Mouse (Mus musculus) spleen, adult 2 months (tissue): ENCODE measurements around the gene Pkhd1. TPM values are rescaled to one million over a fixed set of nuclear protein-coding genes. Genes with fewer than 3 reads are reported as not detected.

Experiments
- DNase-seq, 2 experiments: peaks; one replicate each; pipeline versions ENCODE4 v3.0.0 to v3.0.0-alpha.2; 2012 to 2021; ENCODE audit warnings: low spot score in 2 of 2, low read depth in 1 of 2
- H3K27ac ChIP-seq: fragments of 200-500 bp; 2 replicates; pipeline ENCODE4 v1.5.1; 2012; ENCODE audit warnings: low read length, inconsistent platforms; ENCODE audit not compliant: insufficient read depth
- H3K27me3 ChIP-seq: fragments of 200-500 bp; 2 replicates; pipeline ENCODE4 v1.6.1; 2012; ENCODE audit warnings: mild to moderate bottlenecking, moderate library complexity, low read length, inconsistent platforms; ENCODE audit not compliant: control insufficient read depth, insufficient read depth
- H3K36me3 ChIP-seq: fragments of 200-500 bp; 2 replicates; pipeline ENCODE4 v1.6.1; 2012; ENCODE audit warnings: mild to moderate bottlenecking, low read length, inconsistent platforms; ENCODE audit not compliant: control insufficient read depth, insufficient read depth
- H3K4me1 ChIP-seq: fragments of 200-500 bp; 2 replicates; pipeline ENCODE4 v1.6.1; 2011; ENCODE audit warnings: inconsistent platforms; ENCODE audit not compliant: control insufficient read depth, insufficient read depth, insufficient read length
- H3K4me3 ChIP-seq: fragments of 200-500 bp; 2 replicates; pipeline ENCODE4 v1.5.1; 2011; ENCODE audit warnings: mild to moderate bottlenecking, inconsistent platforms; ENCODE audit not compliant: insufficient read depth, insufficient read length; ENCODE audit errors: extremely low read depth
- CTCF ChIP-seq: fragments of 200-500 bp; IDR thresholded peaks from 2 replicates; pipeline ENCODE4 v1.5.1; 2011; ENCODE audit warnings: mild to moderate bottlenecking, inconsistent platforms; ENCODE audit not compliant: insufficient read depth, insufficient read length, insufficient replicate concordance; ENCODE audit errors: extremely low read depth
- POLR2A ChIP-seq: fragments of 200-500 bp; IDR thresholded peaks from 2 replicates; pipeline ENCODE4 v1.6.1; 2011; ENCODE audit warnings: low read depth, low read length, inconsistent platforms
- WGBS: fragments of 180-500 bp; shearing (Covaris S2); methylation state at CpG from one replicate; pipeline ENCODE4 v1.1.7; 2018; 5-methylcytosine and 5-hydroxymethylcytosine counted together
- polyA plus RNA-seq: library from polyadenylated mRNA; depleted of rRNA; stranded (reverse); fragments of >200 nt; gene quantifications from 2 replicates; pipeline ENCODE4 v1.2.3, GENCODE M21; 2012; rRNA removed

Gene Pkhd1
- polyA plus RNA-seq: 0.04 and 0.05 TPM in 2 replicates

DNA sequence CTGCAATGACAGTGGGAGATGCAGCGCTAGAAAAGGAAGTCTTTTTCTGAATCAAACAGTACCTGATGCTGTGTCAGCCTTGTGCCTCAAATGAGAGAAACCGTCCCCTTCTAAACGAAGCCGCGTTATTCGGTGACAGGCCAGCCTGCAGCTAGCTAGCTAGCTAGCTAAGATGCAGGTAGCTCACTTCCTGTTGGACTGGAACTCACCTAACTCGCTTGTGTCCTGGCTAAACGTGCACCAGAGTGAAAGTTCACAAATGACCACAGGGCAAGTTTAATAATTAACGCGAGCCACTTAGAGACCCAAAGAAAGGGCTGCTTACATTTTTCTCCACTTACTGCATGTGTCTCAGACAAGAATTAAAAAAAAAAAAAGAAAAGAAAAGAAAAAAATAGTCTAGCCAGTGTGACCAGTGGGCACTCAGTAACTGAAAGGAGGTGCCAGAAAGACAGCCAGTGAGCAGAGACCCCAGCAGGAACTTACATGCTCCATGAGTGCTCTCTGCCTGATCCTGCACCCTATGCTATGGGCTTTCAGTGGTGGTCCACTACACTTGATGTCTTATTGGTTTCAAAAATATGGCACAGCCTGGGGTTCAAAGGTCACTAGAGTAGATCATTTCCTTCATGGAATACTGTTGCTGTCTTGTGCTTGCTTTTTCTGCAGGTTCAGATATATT lies at the start of gene Pkhd1:
Pkhd1 (minus strand) TSS at position 216 of the 682 bp plus-strand sequence.
- no peaks in the 10 kb centered on the region for H3K4me1 ChIP-seq
- no peak for TF ChIP-seq POLR2A
- TF ChIP-seq CTCF: no peak
- no peaks in the 10 kb centered on the region for H3K27me3 ChIP-seq
- H3K4me3 ChIP-seq: no peak within 1 kb of the TSS
- no peaks in the 10 kb centered on the region for H3K36me3 ChIP-seq
- 69% methylated on average over 10 of the region's 10 CpGs for WGBS
- no peak for DNase-seq
- no peak within 1 kb of the TSS for H3K27ac ChIP-seq

DNA sequence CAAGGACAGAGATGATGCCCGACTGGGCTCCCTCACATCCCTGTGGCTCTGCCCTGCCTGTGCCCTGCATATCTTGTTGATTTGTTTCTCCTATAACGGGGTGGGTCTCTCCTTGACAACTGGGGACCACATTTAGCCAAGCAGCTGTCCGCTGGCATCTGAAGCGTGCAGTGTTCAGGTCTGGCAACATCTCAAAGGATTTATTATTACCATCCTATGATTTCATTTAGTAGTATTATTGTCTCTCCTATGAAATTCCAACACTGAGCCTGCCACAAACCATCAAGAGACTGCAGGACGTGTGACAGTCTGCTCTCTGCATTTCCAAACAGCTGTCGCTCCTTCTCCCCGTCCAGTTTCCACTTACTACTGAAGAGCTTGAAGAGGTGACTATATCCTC lies 49.7 kb upstream of the Pkhd1 start:
- H3K27me3 ChIP-seq: no peaks in the 10 kb centered on the region

DNA sequence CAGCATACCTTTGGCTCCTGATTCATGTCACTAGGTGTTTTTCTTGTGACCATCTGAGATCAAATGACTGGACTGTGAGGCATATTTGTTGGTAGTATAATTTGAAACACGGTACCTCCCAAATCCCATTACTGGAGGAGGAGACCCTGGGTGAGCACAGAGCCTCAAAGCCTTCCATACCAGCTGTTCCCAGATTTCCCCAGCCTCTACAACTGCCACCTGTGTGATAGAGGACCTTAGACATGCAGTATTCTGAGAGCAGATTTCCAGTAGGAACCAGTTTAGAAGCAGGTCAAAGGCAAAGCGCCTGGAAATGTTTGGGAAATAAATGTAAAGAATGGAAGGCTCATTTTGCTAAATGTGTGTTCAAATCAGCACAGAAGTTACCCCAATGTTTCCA lies 48.4 kb upstream of the Pkhd1 start:
- Histone ChIP-seq H3K27ac (no peak overlapping the region), H3K4me3 (no peak overlapping the region), H3K4me1 (no peaks in the 10 kb centered on the region), H3K36me3 (no peaks in the 10 kb centered on the region), H3K27me3 (no peaks in the 10 kb centered on the region)
- WGBS: 86% methylated on average over 2 of the region's 2 CpGs
- DNase-seq: no peak
- TF ChIP-seq CTCF: no peak
- TF ChIP-seq POLR2A: no peak

More for the DNA sequence above, 49.7 kb upstream of the Pkhd1 start:
- Histone ChIP-seq H3K4me3 (no peak overlapping the region), H3K4me1 (no peaks in the 10 kb centered on the region), H3K36me3 (no peaks in the 10 kb centered on the region), H3K27ac (no peak overlapping the region)
- WGBS: 78% methylated on average over 7 of the region's 7 CpGs
- TF ChIP-seq POLR2A (no peak), CTCF (no peak)
- no peak for DNase-seq

DNA sequence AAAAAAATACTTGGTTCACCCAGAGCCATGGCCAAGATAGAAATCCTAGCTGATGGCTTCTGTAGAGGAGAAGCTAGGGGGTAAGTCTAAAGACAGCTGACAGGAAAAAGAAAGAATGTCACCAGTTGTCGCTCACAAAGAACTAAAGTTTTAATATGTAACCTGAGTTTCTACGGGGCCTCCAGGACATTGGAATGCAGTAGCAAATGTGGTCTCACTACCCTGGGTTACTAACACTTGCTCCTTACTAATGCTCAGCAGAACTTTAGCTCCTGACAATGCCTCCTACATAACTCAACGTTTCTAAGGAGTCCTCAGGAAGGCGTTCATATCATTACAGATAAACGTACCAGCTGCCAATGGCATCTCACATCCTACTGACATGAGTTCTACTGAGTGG lies 37.2 kb upstream of the Pkhd1 start:
- TF ChIP-seq POLR2A (no peak), CTCF (no peak)
- H3K27ac ChIP-seq: no peak overlapping the region
- no peaks in the 10 kb centered on the region for H3K27me3 ChIP-seq
- no peaks in the 10 kb centered on the region for H3K4me1 ChIP-seq
- WGBS: 84% methylated on average over 5 of the region's 5 CpGs
- H3K36me3 ChIP-seq: no peaks in the 10 kb centered on the region
- DNase-seq: no peak
- no peak overlapping the region; the same call in 1 of the 2 replicates for H3K4me3 ChIP-seq

DNA sequence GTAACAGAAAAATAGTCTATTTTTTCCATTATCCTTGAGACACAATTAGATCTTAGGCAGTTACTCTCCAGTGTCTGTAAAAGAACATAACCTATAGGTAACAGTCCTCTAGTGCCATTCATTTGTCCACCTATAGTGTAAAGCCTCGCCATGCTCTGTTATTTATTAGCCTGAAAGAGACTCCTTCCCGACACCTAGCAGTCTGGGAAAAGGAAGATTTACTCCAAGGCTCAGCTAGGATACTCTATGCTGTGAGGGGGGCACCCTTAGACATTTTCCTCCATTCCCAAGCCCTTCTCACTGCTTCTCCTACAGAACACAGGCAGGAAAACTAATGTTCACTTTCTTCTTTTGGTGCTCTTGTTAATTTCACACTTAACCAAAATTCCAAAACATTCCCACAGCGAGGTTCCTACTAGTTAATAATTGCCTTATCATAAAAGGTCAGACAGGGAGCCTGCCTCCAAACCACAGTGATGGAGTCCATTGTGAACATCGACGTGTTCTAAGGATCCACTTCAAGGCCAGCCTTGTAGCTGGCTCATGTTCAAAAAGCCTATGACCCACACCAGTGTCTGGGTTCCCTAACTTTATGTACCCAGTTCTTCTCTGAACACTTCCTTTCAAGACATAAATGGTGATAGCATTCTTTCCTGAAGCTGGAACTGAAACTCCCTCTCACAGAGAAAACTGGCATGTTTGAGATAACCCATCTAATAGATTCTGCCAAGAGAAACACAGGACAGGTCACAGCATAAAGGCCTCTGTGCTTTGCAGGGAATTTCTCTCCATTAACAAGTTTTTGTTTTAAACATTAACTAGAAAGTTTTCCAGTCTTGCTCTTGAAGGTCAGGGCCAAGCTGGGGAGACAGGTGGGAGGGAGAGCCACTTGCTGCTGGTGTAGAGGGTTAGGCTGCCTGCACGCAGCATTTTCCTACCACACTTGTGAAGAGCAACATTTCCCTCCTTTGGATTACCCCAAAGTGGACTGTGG lies 35.9 kb upstream of the Pkhd1 start:
- TF ChIP-seq CTCF (no peak), POLR2A (no peak)
- DNase-seq: no peak
- Histone ChIP-seq H3K27me3 (no peaks in the 10 kb centered on the region), H3K4me1 (no peaks in the 10 kb centered on the region), H3K27ac (no peak overlapping the region), H3K4me3 (no peak overlapping the region), H3K36me3 (no peaks in the 10 kb centered on the region)
- WGBS: 79% methylated on average over 6 of the region's 6 CpGs

DNA sequence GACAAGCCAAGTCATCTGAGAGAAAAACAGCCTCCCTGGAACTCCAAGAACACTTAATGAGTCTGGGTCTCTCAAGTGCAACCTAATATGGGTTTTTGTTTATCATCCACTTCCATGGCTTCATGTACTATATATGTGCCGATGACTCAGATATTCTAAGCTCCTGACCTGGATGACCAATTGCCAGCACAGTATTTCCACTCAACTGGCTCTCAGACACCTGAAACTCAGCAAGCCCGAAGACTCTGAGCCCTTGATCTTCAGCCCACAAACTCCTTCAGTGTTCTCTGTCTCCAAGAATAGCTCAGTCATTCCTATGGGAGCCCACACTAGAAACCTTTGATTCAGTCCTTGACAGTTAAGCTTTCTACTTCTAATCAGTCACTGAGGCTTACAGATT lies 17.0 kb upstream of the Pkhd1 start:
- Histone ChIP-seq H3K4me1 (no peaks in the 10 kb centered on the region), H3K27me3 (no peaks in the 10 kb centered on the region), H3K36me3 (no peaks in the 10 kb centered on the region), H3K4me3 (no peak overlapping the region), H3K27ac (no peak overlapping the region)
- TF ChIP-seq POLR2A: no peak
- no peak for TF ChIP-seq CTCF
- DNase-seq: no peak
- WGBS: 83% methylated on average over 2 of the region's 2 CpGs
